Mouse (Mus musculus) cerebellum, adult 2 months (tissue): ENCODE measurements around the gene Popdc2. TPM values are rescaled to one million over a fixed set of nuclear protein-coding genes. Genes with fewer than 3 reads are reported as not detected.

Experiments
- DNase-seq, 2 experiments: peaks; one replicate each; pipeline ENCODE4 v3.0.0; 2021
- H3K27ac ChIP-seq: fragments of 200-500 bp; 2 replicates; pipeline ENCODE4 v1.5.1; 2012; ENCODE audit warnings: low read length, control low read depth, inconsistent platforms; ENCODE audit not compliant: insufficient read depth
- H3K27me3 ChIP-seq: fragments of 200-500 bp; 2 replicates; pipeline ENCODE4 v1.6.1; 2012; ENCODE audit warnings: inconsistent platforms, mild to moderate bottlenecking, low read length, moderate library complexity; ENCODE audit not compliant: control insufficient read depth, insufficient read depth
- H3K4me1 ChIP-seq: fragments of 200-500 bp; 2 replicates; pipeline ENCODE4 v1.6.1; 2011; ENCODE audit warnings: low read length; ENCODE audit not compliant: control insufficient read depth, insufficient read depth
- H3K4me3 ChIP-seq: fragments of 200-500 bp; replicated peaks from 2 replicates; pipeline ENCODE3; 2011; ENCODE audit warnings: mild to moderate bottlenecking, low read depth, low read length, control low read depth; ENCODE audit not compliant: insufficient read depth
- CTCF ChIP-seq: fragments of 200-500 bp; IDR thresholded peaks from 2 replicates; pipeline ENCODE4 v1.5.1; 2011; ENCODE audit warnings: low read depth, mild to moderate bottlenecking, control low read depth, low read length, moderate library complexity, borderline replicate concordance; ENCODE audit not compliant: insufficient read depth
- POLR2A ChIP-seq: fragments of 200-500 bp; IDR thresholded peaks from 2 replicates; pipeline ENCODE4 v1.6.1; 2011; ENCODE audit warnings: low read length, control low read depth, borderline replicate concordance; ENCODE audit not compliant: insufficient read depth
- WGBS: fragments of 180-500 bp; shearing (Covaris S2); methylation state at CpG from one replicate; pipeline ENCODE4 v1.1.7; 2018; 5-methylcytosine and 5-hydroxymethylcytosine counted together
- polyA plus RNA-seq: library from polyadenylated mRNA; depleted of rRNA; stranded (reverse); fragments of >200 nt; gene quantifications from 2 replicates; pipeline ENCODE4 v1.2.3, GENCODE M21; 2012

The Popdc2 gene
- polyA plus RNA-seq, 1 experiment, result 0.31 TPM

DNA sequence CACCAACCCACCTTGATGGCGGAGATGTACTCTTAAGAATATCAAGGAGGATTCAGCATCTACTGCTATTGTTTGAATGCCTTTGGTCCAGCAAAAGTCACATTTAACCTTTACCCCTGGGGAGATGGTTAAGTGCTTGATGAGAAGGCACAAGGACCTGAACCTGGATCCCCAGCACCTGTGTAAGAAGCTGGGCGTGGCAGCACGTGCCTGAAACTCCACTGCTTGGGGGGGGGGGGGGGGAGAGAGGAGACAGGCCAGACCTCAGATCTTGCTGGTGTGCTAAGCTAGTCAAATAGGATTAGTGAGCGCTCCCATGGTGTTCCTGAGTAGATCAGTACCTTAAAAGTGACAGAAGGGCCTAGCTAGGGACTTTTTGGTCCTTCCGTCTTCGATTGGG is 39.5 kb downstream of the Popdc2 start:
- no peak for TF ChIP-seq POLR2A
- no peak for TF ChIP-seq CTCF
- 85% methylated on average over 6 of the region's 6 CpGs for WGBS
- no peak for DNase-seq
- H3K27me3 ChIP-seq, result no peaks in the 10 kb centered on the region; the same call in 1 of the 2 replicates
- H3K4me3 ChIP-seq, result no peak overlapping the region
- H3K27ac ChIP-seq, result no peak overlapping the region
- no peaks in the 10 kb centered on the region for H3K4me1 ChIP-seq

DNA sequence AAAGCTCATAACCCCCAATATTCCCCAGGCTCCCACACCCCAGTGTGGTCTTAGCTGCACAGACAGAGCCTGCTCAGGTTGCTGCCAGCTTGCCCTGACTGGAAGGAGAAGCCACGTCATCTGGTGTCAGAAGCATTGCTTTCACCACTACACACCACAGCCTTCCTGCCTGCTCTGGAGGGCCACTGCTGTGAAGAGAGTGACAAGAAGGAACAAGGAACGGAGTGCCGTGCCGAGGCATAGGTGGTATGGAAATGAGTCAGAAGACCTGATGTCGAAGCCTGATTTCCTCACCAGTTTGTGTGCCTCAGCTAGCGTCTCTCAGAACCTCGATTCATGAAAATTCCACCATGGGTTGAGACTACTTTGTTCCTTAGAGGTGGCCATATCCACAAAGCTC is 41.6 kb downstream of the Popdc2 start:
- TF ChIP-seq POLR2A (no peak), CTCF (no peak)
- Histone ChIP-seq H3K27me3 (no peaks in the 10 kb centered on the region; the same call in 1 of the 2 replicates), H3K4me1 (no peaks in the 10 kb centered on the region), H3K27ac (no peak overlapping the region), H3K4me3 (no peak overlapping the region)
- DNase-seq, result no peak
- WGBS, result 91% methylated on average over 7 of the region's 7 CpGs

DNA sequence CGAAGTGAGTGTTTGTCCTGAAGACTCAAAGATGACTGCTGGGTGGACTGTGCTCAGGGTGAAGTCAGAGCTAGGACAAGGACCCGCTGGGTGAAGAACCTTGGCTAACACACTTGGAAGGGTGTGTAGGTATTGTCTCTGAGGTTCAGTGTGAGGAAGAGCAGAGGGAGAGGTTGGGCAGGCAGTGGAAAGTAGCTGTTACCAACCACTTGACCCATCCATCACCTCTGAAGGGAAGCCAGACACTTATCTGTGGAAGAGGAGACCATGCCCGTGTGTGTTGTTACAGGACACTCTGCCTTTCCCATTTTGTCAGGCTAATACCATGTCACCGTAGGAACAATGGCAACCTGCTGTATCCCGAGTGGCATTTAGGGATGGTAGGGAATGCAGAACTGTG is 44.3 kb downstream of the Popdc2 start:
- TF ChIP-seq CTCF, result no peak
- TF ChIP-seq POLR2A, result no peak
- H3K4me1 ChIP-seq, result no peaks in the 10 kb centered on the region
- H3K27me3 ChIP-seq, result no peaks in the 10 kb centered on the region; the same call in 1 of the 2 replicates
- no peak overlapping the region for H3K27ac ChIP-seq
- DNase-seq, result no peak
- WGBS, result 67% methylated on average over 5 of the region's 5 CpGs
- no peak overlapping the region for H3K4me3 ChIP-seq

DNA sequence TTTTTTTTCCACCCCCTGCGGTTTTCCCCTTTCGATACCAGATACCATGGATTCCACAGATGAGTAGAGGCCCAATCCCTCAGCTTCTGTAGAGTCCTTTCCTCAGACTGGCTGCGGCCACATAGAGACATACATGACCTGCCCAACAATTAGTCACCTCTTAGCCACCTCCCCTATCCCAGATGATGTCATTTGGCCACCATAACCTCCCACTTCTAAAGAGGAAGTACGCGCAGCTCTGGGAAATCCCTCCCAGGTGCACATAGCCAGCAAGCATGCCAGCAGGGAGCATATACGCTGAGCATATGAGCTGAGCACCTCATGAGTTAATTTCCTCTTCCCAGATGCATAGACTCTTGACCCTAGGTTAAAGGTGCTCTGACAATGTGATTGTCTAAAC is 44.7 kb downstream of the Popdc2 start:
- H3K4me1 ChIP-seq, result no peaks in the 10 kb centered on the region
- H3K27me3 ChIP-seq, result no peaks in the 10 kb centered on the region; the same call in 1 of the 2 replicates
- no peak overlapping the region for H3K4me3 ChIP-seq
- TF ChIP-seq CTCF, result no peak
- no peak for TF ChIP-seq POLR2A
- 83% methylated on average over 6 of the region's 6 CpGs for WGBS
- no peak overlapping the region for H3K27ac ChIP-seq
- DNase-seq, result no peak

DNA sequence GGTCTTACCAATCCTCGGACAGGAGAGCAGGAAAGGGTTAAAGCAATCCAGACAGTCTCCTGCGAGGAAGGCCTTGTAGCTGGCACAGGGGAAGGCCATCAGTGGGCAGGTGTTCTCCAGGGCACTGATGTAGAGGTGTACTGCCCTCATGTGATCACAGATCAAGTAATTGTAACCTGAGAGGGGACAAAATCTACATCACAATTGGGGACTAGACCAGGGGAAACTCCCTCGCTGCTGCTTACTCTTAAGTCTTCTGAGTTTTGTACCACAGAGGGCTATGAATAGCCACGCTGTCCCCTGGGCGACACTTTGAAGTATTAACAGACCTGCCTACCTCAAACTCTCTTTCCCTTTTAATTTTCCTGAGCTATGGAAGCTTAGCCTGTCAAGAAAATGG is 45.6 kb downstream of the Popdc2 start:
- no peaks in the 10 kb centered on the region for H3K4me1 ChIP-seq
- 48% methylated on average over 5 of the region's 5 CpGs for WGBS
- H3K27me3 ChIP-seq, result no peaks in the 10 kb centered on the region; the same call in 1 of the 2 replicates
- no peak overlapping the region for H3K27ac ChIP-seq
- no peak overlapping the region for H3K4me3 ChIP-seq
- DNase-seq, result no peak
- TF ChIP-seq CTCF (no peak), POLR2A (no peak)

DNA sequence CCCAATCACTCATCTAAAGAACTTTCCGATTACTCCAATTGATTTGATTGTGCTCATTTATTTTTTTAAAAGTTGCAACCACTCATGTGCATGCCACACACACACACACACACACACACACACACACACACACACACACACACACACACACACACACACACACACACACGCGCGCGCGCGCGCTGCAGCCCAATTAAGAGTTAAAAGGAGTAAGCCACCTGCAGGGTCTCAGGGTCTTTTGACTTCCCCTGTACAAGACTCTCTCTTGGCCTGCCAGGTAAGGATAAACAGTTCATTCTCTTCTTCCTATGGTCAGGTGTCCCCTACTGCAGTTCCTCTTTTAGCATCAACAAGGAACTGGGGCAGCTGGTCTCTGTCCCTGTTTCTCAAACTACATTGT is 46.4 kb downstream of the Popdc2 start:
- no peaks in the 10 kb centered on the region; the same call in 1 of the 2 replicates for H3K27me3 ChIP-seq
- no peaks in the 10 kb centered on the region for H3K4me1 ChIP-seq
- WGBS, result 97% methylated on average over 8 of the region's 8 CpGs
- no peak for DNase-seq
- H3K4me3 ChIP-seq, result no peak overlapping the region
- no peak for TF ChIP-seq CTCF
- no peak for TF ChIP-seq POLR2A
- no peak overlapping the region for H3K27ac ChIP-seq

GRCm38 (mm10) chr16:38414953-38415352 is 52.9 kb downstream of the Popdc2 start:
- no peak overlapping the region for H3K4me3 ChIP-seq
- no peak for TF ChIP-seq CTCF
- no peak for TF ChIP-seq POLR2A
- DNase-seq, result no peak
- WGBS, result 79% methylated on average over 7 of the region's 7 CpGs
- H3K27me3 ChIP-seq, result no peaks in the 10 kb centered on the region
- no peaks in the 10 kb centered on the region for H3K4me1 ChIP-seq
- H3K27ac ChIP-seq, result no peak overlapping the region

DNA sequence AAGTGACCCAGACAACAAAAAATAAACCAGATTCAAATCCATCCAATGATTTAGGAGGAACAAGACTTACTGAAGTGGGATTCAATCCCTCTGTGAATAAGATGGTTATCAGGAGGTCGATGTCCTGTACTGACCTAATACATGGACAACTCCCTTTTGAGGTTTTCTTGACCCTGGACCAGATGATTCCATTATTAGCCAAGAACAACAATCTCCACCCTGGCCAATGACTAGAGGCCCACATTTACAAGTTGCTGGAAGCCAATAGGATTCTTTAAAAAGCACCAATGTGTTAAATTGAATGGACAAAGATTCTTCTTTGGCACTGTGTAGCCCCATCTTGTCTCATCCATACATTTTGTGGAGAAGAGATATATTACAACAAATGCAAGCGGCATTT is 63.4 kb downstream of the Popdc2 start:
- 87% methylated on average over 2 of the region's 2 CpGs for WGBS
- Histone ChIP-seq H3K4me1 (no peaks in the 10 kb centered on the region), H3K27ac (no peak overlapping the region), H3K4me3 (no peak overlapping the region), H3K27me3 (no peaks in the 10 kb centered on the region)
- TF ChIP-seq POLR2A (no peak), CTCF (no peak)
- DNase-seq, result no peak
